Mouse (Mus musculus) liver (tissue): Measurements from ENCODE around the gene Usp22.
A peak's percentile ranks its signal among the peaks of the same experiment; 100 is the strongest.
"Not testable (repeated sequence)": the region's sequence is repeated elsewhere in the genome, so short reads cannot be mapped to it uniquely, and the experiment has no call there.

Source experiments
- DNase-seq: peaks from one replicate; pipeline ENCODE4 v3.0.0-alpha.2; 2020; ENCODE audit warnings: mixed read lengths

Usp22 gene

GRCm38 (mm10) chr11:61183820-61184219 lies 9.0 kb upstream of the Usp22 start:
- no peak for DNase-seq

- DNase-seq = no peak
These were observed 6.8 kb upstream of the Usp22 start for GRCm38 (mm10) chr11:61181624-61182023.

- DNase-seq = no peak
These were observed 5.5 kb upstream of the Usp22 start for GRCm38 (mm10) chr11:61180361-61180760.

- no peak for DNase-seq
These were observed 1.5 kb upstream of the Usp22 start for GRCm38 (mm10) chr11:61176321-61176720.

- no peak for DNase-seq
These were observed 923 bp upstream of the Usp22 start for GRCm38 (mm10) chr11:61175778-61176177.

- DNase-seq = peak; percentile 64
These were observed 499 bp downstream of the Usp22 start for GRCm38 (mm10) chr11:61174291-61174820.

- DNase-seq = not testable (repeated sequence)
These were observed 1.4 kb downstream of the Usp22 start for GRCm38 (mm10) chr11:61173477-61173876.

- no peak for DNase-seq
These were observed 4.7 kb downstream of the Usp22 start for GRCm38 (mm10) chr11:61170184-61170583.

- DNase-seq = no peak
These were observed 10.0 kb downstream of the Usp22 start for GRCm38 (mm10) chr11:61164881-61165280.

GRCm38 (mm10) chr11:61164366-61164765 lies 10.5 kb downstream of the Usp22 start:
- no peak for DNase-seq

- no peak for DNase-seq
These were observed 11.5 kb downstream of the Usp22 start for GRCm38 (mm10) chr11:61163341-61163740.

GRCm38 (mm10) chr11:61162776-61163175 lies 12.1 kb downstream of the Usp22 start:
- DNase-seq = no peak

GRCm38 (mm10) chr11:61161121-61161520 lies 13.7 kb downstream of the Usp22 start:
- DNase-seq = no peak

GRCm38 (mm10) chr11:61159796-61160732 lies 14.8 kb downstream of the Usp22 start:
- DNase-seq = no peak

GRCm38 (mm10) chr11:61158141-61158540 lies 16.7 kb downstream of the Usp22 start:
- no peak for DNase-seq

- DNase-seq = no peak
These were observed 19.1 kb downstream of the Usp22 start for GRCm38 (mm10) chr11:61155727-61156126.

- DNase-seq = no peak
These were observed 24.4 kb downstream of the Usp22 start for GRCm38 (mm10) chr11:61150233-61151001.

- DNase-seq = peak; percentile 28
These were observed 27.6 kb downstream of the Usp22 start for GRCm38 (mm10) chr11:61147300-61147683.

- peak; percentile 77 for DNase-seq
These were observed 28.1 kb downstream of the Usp22 start for GRCm38 (mm10) chr11:61146645-61147299.

GRCm38 (mm10) chr11:61145551-61145950 lies 29.3 kb downstream of the Usp22 start:
- no peak for DNase-seq

- no peak for DNase-seq
These were observed 31.0 kb downstream of the Usp22 start for GRCm38 (mm10) chr11:61143564-61144469.
